Mouse (Mus musculus) cerebral cortex, adult 2 months (tissue): Measurements from ENCODE around the gene Zfp654.

Experiments used
- WGBS: fragments of 180-500 bp; shearing (Covaris S2); methylation state at CpG from one replicate; pipeline ENCODE4 v1.1.7; 2018; 5-methylcytosine and 5-hydroxymethylcytosine counted together

Zfp654 gene

DNA sequence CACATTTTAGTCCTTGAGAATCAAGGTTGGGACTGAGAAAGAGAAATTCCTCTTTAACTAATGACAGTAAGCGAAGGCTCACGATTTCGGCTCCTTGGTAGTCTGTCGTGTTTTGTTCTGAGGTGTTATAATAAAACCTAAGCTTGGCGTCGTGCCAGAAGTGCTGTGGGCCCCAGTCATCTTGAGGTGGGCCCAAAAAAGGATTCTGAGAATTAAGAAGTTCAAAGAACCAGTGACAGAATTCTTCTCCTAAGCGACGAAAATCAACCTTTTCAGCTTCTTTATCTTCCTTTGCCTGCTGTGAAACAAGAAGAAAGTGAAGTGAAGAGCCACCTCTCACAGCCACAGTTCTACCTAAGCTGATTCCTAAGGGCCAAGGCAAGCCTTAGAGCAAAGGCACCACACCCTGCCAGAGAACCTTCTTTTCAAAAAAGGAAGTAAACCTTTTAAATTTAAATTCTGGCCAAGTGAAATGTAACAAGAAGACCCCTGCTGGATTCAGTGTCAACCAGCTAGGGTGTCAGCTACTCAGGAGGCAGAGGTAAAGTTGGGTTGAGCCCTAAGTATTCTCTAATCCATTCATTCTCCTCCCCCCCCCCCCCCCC, 84.7 kb downstream of the Zfp654 start:
- 86% methylated on average over 8 of the region's 8 CpGs for WGBS

DNA sequence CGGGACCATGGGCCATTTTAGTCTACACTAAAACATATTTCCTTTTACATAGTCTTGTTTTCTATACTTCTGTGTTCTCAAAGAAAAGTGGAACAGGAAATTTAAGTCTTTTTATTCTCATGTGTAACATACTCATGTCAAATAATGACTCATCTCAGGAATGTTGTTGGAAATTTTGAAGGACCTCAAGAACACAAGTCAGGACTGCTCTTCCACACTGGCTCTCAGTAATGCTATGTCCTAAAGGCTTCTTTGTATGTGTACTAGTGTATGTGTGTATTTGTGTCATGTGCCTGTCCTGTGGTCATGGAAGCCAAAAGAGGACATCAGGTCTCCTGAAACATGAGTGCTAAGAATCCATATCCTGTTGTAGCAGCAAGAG, 92.2 kb downstream of the Zfp654 start:
- 88% methylated on average over 1 of the region's 1 CpGs for WGBS

DNA sequence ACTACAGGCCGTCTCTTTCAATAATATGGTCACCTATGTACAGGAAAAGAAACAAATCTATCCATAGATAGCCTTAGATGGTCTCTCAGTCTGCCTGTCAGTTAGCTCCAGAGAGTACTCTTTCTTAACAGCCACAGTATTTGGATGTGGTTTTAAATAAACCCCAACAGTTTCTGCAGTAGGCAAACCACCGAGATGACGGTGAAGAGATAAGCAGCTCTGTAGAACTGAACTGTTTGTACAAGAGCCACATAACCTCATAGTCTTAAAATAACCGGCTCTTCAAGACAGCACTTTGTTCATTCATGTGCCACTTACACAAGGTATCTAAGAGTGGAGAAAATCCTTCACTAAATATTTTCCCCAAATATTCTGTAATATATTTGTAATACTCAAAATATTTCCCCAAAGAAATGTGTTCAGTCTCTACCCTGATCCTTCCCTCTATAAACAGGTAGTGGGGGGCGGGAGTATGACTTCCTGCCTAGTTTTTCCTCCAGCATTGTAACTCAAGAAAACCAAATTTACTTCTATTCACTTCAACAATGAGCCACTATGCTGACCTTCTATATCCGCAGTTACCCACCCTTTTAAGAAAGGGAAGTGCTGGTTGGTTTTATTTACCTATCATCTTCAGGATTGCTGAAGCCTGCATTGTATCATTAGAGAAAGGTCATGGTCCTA, 92.7 kb downstream of the Zfp654 start:
- whole genome bisulfite sequencing = 63% methylated on average over 6 of the region's 6 CpGs

DNA sequence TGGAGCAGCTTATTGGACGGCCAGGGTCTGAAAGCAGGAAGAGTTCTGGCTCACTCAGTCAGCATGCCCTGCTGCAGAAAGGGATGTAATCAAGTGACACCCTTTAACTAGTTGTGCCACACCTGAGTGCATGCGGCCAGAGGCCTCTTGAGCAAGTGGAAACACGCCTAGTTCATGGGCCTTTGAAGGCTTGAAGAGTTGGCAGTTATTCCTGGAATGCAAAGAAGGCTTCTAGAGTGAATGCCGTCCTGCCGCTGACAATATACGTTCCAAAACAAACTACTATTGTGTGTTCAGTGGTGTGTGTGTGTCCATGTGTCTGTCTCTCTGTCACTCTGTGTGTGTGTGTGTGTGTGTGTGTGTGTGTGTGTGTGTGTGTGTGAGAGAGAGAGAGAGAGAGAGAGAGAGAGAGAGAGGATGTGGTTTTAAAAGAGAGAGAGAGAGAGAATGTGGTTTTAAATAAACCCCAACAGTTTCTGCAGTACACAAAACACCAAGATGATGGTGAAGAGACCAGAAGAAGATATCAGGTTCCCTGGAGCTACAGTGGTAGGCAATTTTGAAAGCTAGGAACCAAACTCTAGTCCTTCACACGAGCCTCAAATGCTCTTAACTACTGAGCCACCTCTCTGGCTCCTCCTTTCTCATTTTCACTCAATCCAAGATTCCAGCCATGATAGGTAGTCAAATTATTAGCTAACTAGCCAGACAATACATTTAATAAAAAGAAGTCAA, 93.6 kb downstream of the Zfp654 start:
- 91% methylated on average over 7 of the region's 7 CpGs for WGBS

DNA sequence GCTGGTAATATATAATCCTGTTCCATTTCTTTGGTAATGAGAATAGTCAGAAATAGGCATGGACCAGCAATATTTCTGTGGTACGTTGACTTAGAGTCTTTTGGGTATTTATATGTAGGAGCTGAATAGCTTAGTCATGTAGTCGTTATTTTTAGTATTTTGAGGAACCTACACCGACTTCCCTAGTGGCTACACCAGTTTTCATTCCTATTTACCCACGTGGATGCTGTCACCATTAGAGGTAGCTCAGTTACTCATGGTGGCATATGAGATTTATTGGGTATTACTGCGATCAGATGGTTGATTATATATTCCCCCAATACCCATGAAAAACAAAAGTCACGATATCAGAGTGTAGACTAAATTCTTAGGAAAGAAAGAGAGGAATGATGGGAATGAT, 95.1 kb downstream of the Zfp654 start:
- WGBS = 58% methylated on average over 6 of the region's 6 CpGs

DNA sequence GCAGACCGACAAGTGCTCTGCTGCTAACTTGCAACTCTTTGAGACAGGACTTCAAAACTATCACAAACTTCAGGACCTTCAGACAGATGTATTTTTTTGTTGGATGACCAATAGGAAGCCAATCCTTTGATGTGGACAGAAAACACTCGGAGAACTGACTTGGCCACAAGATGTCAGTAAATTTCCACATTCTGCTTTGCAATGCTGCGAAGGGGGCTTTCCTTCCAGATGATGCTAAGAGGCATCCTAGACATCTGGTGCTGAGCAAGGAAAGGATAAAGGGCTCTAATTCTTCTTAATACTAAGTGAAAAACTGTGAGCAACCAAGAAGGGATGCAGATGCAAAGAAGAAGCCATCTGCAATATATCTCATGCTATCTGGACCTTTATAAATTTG, 96.7 kb downstream of the Zfp654 start:
- 36% methylated on average over 3 of the region's 3 CpGs for WGBS

DNA sequence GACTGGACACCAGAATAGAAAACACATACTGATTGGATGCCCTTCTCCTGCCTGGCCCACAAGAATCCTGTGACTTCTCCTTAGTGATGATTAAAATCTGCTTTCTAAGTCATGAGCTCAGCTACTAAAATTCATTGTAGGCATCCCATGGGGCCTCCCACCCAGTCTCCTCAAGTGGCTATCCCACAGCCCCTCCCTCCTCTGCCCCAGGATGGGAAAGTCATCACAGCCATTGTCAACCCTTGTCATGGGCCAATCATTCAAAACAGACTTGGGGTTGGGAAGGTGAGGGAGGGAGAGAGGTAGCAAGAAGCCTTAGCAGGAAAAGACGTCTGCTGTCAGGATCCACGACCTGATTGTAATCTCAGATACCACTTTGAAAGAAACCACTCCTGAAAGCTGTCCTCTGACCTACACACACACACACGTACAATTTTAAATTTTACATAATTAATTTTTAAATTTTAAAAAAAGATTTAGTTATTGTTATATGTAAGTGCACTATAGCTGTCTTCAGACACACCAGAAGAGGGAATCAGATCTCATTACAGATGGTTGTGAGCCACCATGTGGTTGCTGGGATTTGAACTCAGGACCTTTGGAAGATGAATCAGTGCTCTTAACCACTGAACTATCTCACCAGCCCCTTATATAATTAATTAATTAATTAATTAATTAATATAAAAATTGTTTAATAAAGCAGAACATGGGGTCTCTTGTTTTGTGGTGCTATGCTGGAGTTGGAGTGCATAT, 97.3 kb downstream of the Zfp654 start:
- 70% methylated on average over 3 of the region's 3 CpGs for WGBS

DNA sequence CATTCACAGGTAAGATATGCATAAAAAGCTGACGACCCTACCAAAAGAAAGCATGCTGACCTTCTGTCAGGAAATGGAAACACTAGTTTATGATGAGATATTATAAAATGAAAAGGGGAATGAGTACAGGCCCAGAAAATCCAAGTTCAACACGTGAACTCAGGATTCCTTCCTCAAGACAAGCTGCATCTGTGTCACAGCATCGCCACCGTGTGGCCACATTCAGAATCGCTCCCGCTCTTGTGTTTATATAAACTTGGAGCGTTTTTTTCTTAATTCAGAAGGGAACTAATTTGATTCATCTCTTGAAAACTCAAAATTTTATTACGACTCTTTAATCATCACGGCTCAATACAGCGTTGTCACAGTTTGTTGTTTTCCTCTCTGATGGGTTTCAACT, 103.2 kb downstream of the Zfp654 start:
- WGBS = 8% methylated on average over 10 of the region's 10 CpGs

DNA sequence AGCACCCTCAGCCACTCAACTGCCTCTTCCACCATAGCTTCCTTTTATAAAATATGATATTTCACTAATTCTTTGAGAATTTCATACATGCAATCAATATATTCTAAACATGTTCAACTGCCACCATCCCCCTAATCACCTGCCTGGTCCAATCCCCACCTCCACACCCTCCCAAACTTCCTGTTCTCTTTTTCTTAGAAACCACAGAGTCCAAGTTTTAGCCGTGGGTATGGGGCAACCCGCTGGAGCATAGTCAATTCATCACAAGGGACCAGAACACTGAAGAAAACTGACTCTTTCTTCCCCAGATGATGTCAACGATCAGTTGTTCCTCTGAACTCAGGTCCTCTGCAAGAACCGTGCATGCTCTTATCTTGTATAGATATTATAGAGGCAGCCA, 106.4 kb downstream of the Zfp654 start:
- 87% methylated on average over 4 of the region's 4 CpGs for WGBS

DNA sequence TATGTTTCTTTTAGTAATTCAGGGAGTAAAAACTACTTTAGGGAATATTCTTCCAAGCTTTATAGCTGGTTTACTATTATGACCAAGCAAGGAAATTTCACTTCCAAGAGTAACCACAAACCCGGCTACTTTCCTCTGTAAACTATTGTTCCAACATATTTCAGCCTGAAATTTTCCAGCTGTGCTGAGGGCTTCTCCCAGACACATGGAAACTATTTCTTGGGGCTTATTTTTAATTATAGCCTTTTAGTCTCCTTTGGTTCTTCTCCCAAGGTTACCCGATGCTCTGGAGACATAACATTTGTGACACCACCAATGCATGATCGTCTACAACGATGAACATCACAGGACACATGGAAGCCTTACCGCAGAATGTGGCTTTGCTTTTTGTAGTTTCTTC, 114.2 kb downstream of the Zfp654 start:
- 92% methylated on average over 5 of the region's 5 CpGs for WGBS
